Mouse (Mus musculus) G1E (cell line): Measurements from ENCODE around the gene Pld3.

Experiments
- CTCF ChIP-seq: IDR thresholded peaks from 2 replicates; pipeline ENCODE4 v1.5.1; 2012; ENCODE audit warnings: low read depth, low read length, inconsistent platforms, mixed read lengths
- GATA1 ChIP-seq: IDR thresholded peaks from 2 replicates; pipeline ENCODE4 v1.6.1; 2012; ENCODE audit warnings: borderline replicate concordance, low read length, inconsistent platforms, mixed read lengths
- GATA2 ChIP-seq: IDR thresholded peaks from 2 replicates; pipeline ENCODE4 v1.6.1; 2012; ENCODE audit warnings: low read depth, low read length, inconsistent platforms, borderline replicate concordance
- POLR2AphosphoS5 ChIP-seq: IDR thresholded peaks from 2 replicates; pipeline ENCODE4 v1.6.1; 2012; ENCODE audit warnings: low read depth, low read length, inconsistent platforms; ENCODE audit not compliant: insufficient replicate concordance
- TAL1 ChIP-seq: conservative IDR thresholded peaks from 2 replicates; pipeline ENCODE4 v1.6.1; 2012; ENCODE audit warnings: low read depth, low read length, inconsistent platforms, mixed read lengths

- TF ChIP-seq GATA1 (no peak), CTCF (no peak), TAL1 (no peak), POLR2AphosphoS5 (no peak), GATA2 (no peak)
Observed at GRCm38 (mm10) chr7:27598053-27598452, 45.0 kb upstream of the Pld3 start.
